Mouse (Mus musculus) E14TG2a.4 (cell line): ENCODE data around the gene Urod.

Experiments
- H3K27me3 ChIP-seq: 2 replicates; pipeline ENCODE4 v1.6.1; 2014; ENCODE audit warnings: low read length, control low read depth; ENCODE audit not compliant: insufficient read depth
- H3K36me3 ChIP-seq: 2 replicates; pipeline ENCODE4 v1.6.1; 2014; ENCODE audit warnings: low read length, control low read depth; ENCODE audit not compliant: insufficient read depth
- H3K4me1 ChIP-seq: replicated peaks from 2 replicates; pipeline ENCODE4 v1.6.1; 2014; ENCODE audit warnings: low read depth, low read length, control low read depth
- H3K4me3 ChIP-seq: replicated peaks from 2 replicates; pipeline ENCODE4 v1.5.1; 2014; ENCODE audit warnings: mild to moderate bottlenecking, low read length
- H3K9me3 ChIP-seq: 2 replicates; pipeline ENCODE4 v1.6.1; 2014; ENCODE audit warnings: low read length, control low read depth
- CTCF ChIP-seq: conservative IDR thresholded peaks from 2 replicates; pipeline ENCODE4 v1.5.1; 2014; ENCODE audit warnings: low read length
- NANOG ChIP-seq: IDR thresholded peaks from 2 replicates; pipeline ENCODE4 v1.6.1; 2014; ENCODE audit warnings: borderline replicate concordance, low read length, mixed read lengths
- POU5F1 ChIP-seq: IDR thresholded peaks from 2 replicates; pipeline ENCODE4 v1.6.1; 2014; ENCODE audit warnings: low read length, borderline replicate concordance

Gene Urod

DNA sequence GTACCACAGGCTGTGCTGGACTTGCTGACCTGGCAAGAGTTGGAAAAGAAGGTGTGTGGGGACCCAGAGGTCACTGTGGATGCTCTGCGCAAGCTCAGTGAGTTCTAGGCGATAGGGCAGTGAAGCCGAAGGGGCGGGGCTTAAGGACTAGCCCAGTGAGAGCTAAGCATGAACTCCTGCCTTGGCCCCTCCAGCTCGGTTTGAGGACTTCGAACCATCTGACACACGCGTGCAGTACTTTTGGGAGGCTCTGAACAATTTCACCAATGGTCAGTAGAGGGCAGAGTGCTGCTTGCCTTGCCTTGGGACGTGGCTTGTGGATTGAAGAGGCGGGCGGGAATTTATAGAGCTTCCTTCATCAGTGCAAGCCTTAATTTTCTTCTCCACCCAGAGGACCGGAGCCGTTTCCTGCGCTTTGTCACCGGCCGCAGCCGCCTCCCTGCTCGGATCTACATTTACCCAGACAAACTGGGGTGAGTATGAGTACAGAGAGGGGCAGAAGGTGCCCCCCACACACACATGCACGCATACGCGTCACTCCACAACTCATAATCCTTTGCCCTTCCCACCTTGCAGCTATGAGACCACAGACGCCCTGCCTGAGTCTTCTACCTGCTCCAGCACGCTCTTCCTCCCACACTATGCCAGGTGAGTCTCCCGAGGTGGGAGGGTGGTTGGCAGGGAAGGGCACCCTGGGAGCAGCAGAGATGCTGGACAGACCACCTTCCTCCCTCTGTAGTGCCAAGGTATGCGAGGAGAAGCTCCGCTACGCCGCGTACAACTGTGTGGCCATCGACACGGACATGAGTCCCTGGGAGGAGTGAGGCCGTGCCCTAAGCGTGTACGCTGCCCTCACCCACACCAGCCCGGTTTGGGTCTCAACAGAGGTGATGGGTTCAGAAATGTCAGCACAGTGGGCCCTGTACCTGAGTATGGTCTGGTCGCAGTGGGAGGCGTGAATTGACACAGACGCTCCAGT lies 8.6 kb upstream of the Urod start:
- Histone ChIP-seq H3K27me3 (0 out of 2 replicates have a peak, but pooled peaks cover 2% of the 10 kb centered on the region), H3K4me1 (peaks cover 50% of the 10 kb centered on the region), H3K9me3 (no peaks in the 10 kb centered on the region), H3K4me3 (peak overlapping the region; percentile 70), H3K36me3 (peaks cover 63% of the 10 kb centered on the region)
- TF ChIP-seq CTCF (peak; percentile 78), NANOG (no peak)

DNA sequence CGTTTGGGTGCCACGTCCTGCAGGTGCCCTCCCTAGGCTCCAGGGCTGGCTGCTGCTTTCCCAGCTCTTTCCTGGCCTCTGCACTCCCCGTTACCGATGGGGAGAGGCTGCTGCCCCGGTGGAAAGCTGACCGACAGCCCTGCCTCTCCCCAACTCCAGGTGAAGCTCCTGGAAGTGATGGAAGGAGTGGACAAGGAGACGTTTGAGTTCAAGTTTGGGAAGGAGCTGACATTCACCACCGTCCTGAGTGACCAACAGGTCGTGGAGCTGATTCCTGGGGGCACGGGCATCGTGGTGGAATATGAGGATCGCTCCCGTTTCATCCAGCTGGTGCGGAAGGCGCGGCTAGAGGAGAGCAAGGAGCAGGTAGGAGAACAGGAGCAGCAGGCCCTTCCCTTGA lies 7.7 kb upstream of the Urod start:
- TF ChIP-seq NANOG = no peak
- no peak for TF ChIP-seq CTCF
- Histone ChIP-seq H3K36me3 (peaks cover 69% of the 10 kb centered on the region), H3K4me3 (peak overlapping the region; percentile 70), H3K4me1 (peaks cover 45% of the 10 kb centered on the region), H3K9me3 (no peaks in the 10 kb centered on the region), H3K27me3 (0 out of 2 replicates have a peak, but pooled peaks cover 2% of the 10 kb centered on the region)

DNA sequence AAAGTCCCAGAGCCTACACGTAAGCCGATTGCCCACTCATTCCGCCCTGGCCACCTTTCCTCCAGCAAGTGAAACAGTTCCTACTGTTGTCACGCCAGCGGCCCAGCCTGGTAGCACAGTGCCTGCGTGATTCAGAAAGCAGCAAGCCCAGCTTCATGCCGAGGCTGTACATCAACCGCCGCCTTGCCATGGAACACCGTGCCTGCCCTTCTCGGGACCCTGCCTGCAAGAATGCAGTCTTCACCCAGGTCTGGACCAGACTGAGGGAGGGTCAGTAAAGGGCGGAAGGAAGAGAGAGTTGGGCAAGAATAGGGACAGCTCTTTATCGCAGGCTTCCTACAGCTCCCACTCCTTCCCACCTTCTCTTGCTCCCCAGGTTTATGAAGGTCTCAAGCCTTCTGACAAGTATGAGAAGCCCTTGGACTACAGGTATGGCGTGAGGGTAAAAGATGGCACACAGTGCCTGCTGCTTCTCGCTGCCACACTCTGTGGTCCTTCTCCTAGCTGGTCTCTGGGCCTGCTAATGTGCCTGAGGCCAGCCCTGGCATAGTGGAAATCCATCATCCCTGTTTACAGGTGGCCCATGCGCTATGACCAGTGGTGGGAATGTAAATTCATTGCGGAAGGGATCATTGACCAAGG lies 5.4 kb upstream of the Urod start:
- Histone ChIP-seq H3K4me1 (peaks cover 45% of the 10 kb centered on the region), H3K4me3 (0 out of 2 replicates have a peak overlapping the region, but pooled peaks have one; percentile 10), H3K9me3 (no peaks in the 10 kb centered on the region), H3K36me3 (peaks cover 71% of the 10 kb centered on the region), H3K27me3 (0 out of 2 replicates have a peak, but pooled peaks cover 2% of the 10 kb centered on the region)
- no peak for TF ChIP-seq CTCF
- TF ChIP-seq POU5F1 = no peak
- TF ChIP-seq NANOG = no peak

DNA sequence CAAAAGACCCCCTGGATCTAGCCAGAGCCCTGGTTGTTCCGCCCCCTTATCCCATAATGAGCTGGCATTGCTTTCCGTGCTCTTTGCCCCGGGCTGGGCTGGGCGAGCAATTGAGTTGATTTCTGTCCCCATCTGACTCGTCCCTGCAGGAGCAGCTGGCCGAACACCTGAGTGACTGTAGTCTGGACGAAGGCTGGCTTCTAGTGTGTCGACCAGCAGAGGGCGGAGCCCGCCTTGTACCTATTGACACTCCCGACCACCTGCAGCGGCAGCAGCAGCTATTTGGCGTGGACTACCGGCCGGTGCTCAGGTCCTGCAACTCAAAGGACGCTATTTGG lies 1.6 kb upstream of the Urod start:
- H3K36me3 ChIP-seq = peaks cover 55% of the 10 kb centered on the region
- H3K9me3 ChIP-seq = no peaks in the 10 kb centered on the region
- peak; percentile 24; the same call in 1 of the 2 replicates for TF ChIP-seq CTCF
- TF ChIP-seq NANOG = no peak
- TF ChIP-seq POU5F1 = no peak
- H3K27me3 ChIP-seq = no peaks in the 10 kb centered on the region
- peaks cover 53% of the 10 kb centered on the region for H3K4me1 ChIP-seq
- peak overlapping the region; percentile 100 for H3K4me3 ChIP-seq

DNA sequence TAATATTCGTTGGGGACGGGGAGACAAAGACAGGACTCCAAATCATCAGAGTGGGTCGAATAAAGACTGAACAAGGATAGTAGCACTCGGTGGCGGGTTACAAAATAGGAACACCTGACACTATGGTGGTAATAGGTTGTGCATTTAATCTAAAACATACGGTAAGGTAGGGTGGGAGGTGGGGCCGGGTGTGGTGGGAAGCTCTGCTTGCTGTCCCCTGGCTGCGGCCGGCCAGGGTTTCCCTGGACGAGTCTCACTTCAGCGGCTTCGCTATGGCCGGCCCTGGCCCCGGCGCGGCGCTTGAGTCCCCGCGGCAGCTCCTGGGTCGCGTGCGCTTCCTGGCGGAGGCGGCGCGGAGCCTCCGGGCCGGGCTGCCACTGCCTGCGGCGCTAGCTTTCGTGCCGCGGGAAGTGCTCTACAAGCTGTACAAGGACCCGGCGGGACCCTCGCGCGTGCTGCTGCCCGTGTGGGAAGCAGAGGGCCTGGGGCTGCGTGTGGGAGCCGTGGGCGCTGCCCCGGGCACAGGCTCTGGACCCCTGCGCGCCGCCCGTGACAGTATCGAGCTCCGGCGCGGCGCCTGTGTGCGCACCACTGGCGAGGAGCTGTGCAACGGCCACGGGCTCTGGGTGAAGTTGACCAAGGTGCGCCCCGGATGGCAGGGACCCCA lies 1.1 kb upstream of the Urod start, which contains the start of gene Hectd3:
Hectd3 (plus strand) TSS at position 187 of the 667 bp plus-strand sequence.
- Histone ChIP-seq H3K4me3 (peak within 1 kb of the TSS; percentile 100), H3K36me3 (peaks cover 55% of the 10 kb centered on the region), H3K4me1 (peaks cover 58% of the 10 kb centered on the region), H3K9me3 (no peaks in the 10 kb centered on the region), H3K27me3 (no peaks in the 10 kb centered on the region)
- no peak for TF ChIP-seq CTCF
- no peak for TF ChIP-seq POU5F1
- no peak for TF ChIP-seq NANOG

DNA sequence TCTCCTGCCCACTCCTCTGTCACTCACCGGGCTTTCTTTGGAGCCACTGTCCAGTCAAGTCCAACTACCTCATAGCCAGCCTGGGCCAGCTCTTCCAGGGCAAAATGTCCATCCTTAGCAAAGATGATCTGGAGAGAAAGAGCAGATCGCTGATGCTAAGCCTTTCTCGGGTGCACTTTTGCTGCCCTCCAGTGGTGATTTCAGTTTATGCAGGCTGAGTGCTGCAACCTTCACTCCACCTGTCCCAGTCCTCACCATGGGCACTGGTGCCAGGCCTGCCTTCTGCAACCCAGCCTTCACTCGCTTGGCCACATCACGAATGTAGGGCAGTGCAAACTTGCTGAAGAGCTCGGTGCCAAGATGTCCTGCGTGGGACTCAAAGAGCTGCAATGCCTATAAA lies 2.8 kb downstream of the Urod start:
- H3K9me3 ChIP-seq = no peaks in the 10 kb centered on the region
- TF ChIP-seq CTCF (peak; percentile 77), NANOG (no peak)

DNA sequence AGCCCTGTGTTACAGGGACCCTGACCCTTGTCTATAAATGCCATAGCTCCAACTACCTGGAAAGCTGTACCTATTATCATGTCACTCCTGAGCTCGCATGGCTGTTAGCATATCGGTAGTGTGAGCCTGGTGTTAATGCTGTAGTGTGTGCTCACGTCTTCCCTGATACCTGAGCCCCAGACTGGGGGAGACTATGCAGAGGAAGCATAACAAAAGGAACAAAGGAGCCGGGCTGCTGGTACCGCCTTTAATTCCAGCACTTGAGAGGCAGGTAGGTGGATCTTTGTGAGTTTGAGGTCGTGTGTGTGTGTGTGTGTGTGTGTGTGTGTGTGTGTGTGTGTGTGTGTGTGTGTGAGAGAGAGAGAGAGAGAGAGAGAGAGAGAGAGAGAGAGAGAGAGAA lies 4.5 kb downstream of the Urod start:
- no peak overlapping the region for H3K4me3 ChIP-seq
- H3K27me3 ChIP-seq = no peaks in the 10 kb centered on the region
- H3K4me1 ChIP-seq = peaks cover 72% of the 10 kb centered on the region
- TF ChIP-seq CTCF = no peak
- TF ChIP-seq POU5F1 = peak; percentile 37; the same call in 1 of the 2 replicates
- no peaks in the 10 kb centered on the region for H3K9me3 ChIP-seq
- peaks cover 42% of the 10 kb centered on the region for H3K36me3 ChIP-seq

More for the DNA sequence above, 2.8 kb downstream of the Urod start:
- no peaks in the 10 kb centered on the region for H3K27me3 ChIP-seq
- peaks cover 73% of the 10 kb centered on the region for H3K4me1 ChIP-seq
- peaks cover 42% of the 10 kb centered on the region for H3K36me3 ChIP-seq
- no peak overlapping the region for H3K4me3 ChIP-seq

DNA sequence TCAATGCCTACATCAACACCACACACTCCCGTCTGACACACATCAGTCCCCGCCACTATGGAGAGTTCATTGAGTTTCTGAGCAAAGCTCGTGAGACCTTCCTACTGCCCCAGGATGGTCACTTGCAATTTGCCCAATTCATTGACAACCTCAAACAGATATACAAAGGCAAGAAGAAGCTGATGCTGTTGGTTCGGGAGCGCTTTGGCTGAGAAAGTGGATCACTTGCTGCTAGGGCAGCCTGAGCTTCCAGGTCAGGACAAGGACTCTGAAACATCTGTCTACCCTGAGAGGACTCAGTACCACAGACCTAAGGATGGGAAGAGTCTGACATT lies 7.1 kb downstream of the Urod start:
- TF ChIP-seq POU5F1 = no peak
- no peak for TF ChIP-seq NANOG
- TF ChIP-seq CTCF = no peak
- Histone ChIP-seq H3K9me3 (no peaks in the 10 kb centered on the region), H3K27me3 (no peaks in the 10 kb centered on the region), H3K36me3 (peaks cover 36% of the 10 kb centered on the region), H3K4me1 (peaks cover 52% of the 10 kb centered on the region), H3K4me3 (peak overlapping the region; percentile 62)
